Mouse (Mus musculus) liver, embryonic 18 days (tissue): Measurements from ENCODE around the gene Lrch2. TPM values are rescaled to one million over a fixed set of nuclear protein-coding genes. Genes with fewer than 3 reads are reported as not detected.

ENCODE experiments used
- polyA plus RNA-seq: library from polyadenylated mRNA; depleted of rRNA; stranded (reverse); fragments of >200 nt; gene quantifications from 2 replicates; pipeline ENCODE4 v1.2.3, GENCODE M21; 2012; rRNA removed

Lrch2 gene
- polyA plus RNA-seq: 0.26 and 0.30 TPM in 2 replicates

GRCm38 (mm10) chrX:147553421-147554201 is at the start of gene Lrch2:
Gene Lrch2, minus strand, starts transcription at chrX:147554081.

GRCm38 (mm10) chrX:147453610-147454009 is 100.3 kb downstream of the Lrch2 start, which contains the start of gene Vmn1r239-ps:
Gene Vmn1r239-ps, minus strand, starts transcription at chrX:147453710.

GRCm38 (mm10) chrX:147429129-147429528 is 124.8 kb downstream of the Lrch2 start, which contains the start of gene Il13ra2:
Gene Il13ra2, minus strand, starts transcription at chrX:147429192.

Other genes with a start within 250 kb of the Lrch2 start
- gene Il13ra2, start 124.9 kb downstream of the Lrch2 start, polyA plus RNA-seq: 0.07 and 0.17 TPM in 2 replicates
- gene Vmn1r239-ps, start 100.4 kb downstream of the Lrch2 start, polyA plus RNA-seq: not detected in 2 replicates
- not detected in 2 replicates for gene Gm15128, start 211.9 kb upstream of the Lrch2 start, polyA plus RNA-seq